Mouse (Mus musculus): Measurements from ENCODE around the gene Smc4. TPM values are rescaled to one million over a fixed set of nuclear protein-coding genes. Genes with fewer than 3 reads are reported as not detected.

The Smc4 gene
- polyA plus RNA-seq, 1 experiment, result 22.2 TPM

DNA sequence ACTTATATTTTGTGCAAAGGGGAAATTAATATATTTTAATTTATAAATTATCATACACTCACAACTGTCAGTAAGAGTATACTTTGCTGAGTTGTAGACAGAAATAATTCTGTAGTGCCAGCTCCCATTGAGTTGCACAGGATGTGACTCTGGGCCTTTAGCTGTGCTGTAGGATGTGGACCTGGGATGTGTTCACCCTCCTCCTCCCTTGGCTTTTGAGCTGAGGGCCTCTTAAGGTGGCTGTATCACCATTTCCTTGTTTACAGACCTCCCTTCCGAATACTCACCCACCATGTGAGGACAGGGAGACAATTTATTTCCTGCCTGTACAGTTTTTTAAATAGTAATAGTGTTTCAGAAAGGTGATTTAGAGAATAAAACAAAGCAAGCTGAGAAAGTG lies 31.0 kb upstream of the Smc4 start:
- TF ChIP-seq CTCF (IDR thresholded peaks at IDR 0.05; ENCODE audit: control insufficient read depth, insufficient read depth, insufficient replicate concordance, low read depth, low read length) (no peak), POLR2A (IDR thresholded peaks at IDR 0.05; ENCODE audit: control insufficient read depth, low read depth, low read length) (no peak)
- Histone ChIP-seq H3K4me1 (ENCODE audit: control insufficient read depth, insufficient read depth, low read length) (no peaks in the 10 kb centered on the region), H3K27me3 (ENCODE audit: control insufficient read depth, insufficient read depth, low read length) (no peaks in the 10 kb centered on the region), H3K27ac (ENCODE audit: control insufficient read depth, insufficient read depth, low read depth, low read length) (no peak overlapping the region), H3K4me3 (ENCODE audit: control insufficient read depth, low read depth, low read length) (no peak overlapping the region), H3K36me3 (ENCODE audit: control insufficient read depth, insufficient read depth, low read length) (no peaks in the 10 kb centered on the region)

DNA sequence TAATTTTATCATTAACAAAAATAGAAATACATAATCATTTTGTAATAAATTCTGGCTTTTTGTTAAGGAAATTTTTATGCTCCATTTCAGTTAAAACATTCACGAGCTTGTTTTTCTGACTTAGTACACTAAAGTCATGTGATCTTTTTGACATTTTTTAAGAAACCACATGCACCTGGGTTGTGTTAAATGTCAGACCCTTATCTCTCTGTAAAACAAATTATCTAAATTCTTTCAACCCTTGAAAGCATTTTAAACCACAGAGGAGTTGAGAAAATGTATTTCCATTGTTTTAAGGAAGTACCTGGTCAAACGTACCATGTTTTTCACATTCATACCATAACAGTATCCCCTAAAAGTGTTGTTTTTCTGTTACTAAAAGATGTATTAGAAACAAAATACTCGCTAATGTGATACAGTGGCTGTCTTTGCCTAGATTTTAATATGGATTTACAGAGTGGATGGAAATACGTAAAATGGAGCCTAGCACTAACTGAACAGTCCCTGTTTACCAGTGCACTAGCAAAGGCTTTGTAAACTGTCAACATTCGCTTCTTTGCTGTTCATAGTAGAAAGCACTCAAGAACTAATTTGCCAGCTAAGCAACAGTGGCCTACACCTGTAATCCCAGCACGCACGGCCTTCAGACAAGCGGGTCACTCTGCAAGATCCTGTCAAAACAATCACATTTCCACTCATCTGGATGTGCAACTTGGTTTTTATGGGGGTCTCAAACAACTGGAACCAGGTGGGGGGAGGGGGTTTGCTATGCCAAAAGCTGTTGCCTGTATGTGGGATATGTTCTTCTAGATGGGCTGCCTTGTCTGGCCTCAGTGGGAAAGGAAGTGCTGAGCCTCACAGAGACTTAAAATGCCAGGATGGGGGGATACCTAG lies 29.7 kb upstream of the Smc4 start:
- Histone ChIP-seq H3K36me3 (ENCODE audit: control insufficient read depth, insufficient read depth, low read length) (no peaks in the 10 kb centered on the region; the same call in 1 of the 2 replicates), H3K4me3 (ENCODE audit: control insufficient read depth, low read depth, low read length) (no peak overlapping the region), H3K27me3 (ENCODE audit: control insufficient read depth, insufficient read depth, low read length) (no peaks in the 10 kb centered on the region), H3K27ac (ENCODE audit: control insufficient read depth, insufficient read depth, low read depth, low read length) (no peak overlapping the region), H3K4me1 (ENCODE audit: control insufficient read depth, insufficient read depth, low read length) (no peaks in the 10 kb centered on the region)
- TF ChIP-seq POLR2A (IDR thresholded peaks at IDR 0.05; ENCODE audit: control insufficient read depth, low read depth, low read length), result no peak
- no peak for TF ChIP-seq CTCF (IDR thresholded peaks at IDR 0.05; ENCODE audit: control insufficient read depth, insufficient read depth, insufficient replicate concordance, low read depth, low read length)

DNA sequence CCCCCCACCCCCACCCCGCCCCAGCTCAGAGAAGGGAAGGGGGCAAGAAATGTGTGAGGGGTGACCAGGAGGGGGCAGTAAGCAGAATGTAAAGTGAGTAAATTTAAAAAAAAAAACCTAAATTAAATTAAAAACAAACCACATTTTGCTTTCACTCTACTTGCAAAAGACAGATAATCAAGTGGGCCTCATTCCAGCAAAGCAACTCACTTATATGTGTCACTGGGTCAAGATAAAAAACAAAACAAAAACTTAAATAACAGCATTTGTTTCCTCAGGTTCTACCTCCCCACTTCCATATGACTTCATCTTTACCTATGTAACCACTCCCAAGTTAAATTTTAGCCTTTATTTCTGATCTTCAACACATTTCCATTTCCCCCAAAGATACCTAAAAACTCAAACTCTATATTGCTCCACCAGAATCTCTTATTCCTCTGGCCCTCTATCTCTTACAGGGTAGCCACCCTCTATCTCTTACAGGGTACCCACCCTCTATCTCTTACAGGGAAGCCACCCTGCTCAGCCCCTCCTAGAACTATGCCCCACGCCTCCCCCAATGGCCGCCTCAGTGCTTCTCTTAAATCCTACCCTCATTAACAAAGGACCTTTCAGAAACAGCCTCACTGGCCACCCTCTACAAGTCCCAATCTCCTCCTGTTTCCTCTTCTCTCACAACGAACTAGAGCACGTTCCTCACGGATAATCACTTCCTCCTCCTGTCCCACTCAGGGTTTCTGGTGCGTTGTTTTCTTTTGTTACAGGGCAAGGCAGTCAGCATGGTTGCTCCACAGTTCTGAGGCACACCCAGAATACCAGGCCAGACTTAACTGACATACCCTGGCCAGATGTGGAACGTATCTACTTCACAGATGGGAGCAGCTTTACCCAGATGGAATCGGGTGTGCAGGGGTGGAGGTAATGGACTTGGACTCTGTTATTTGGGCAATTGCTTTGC lies 28.7 kb upstream of the Smc4 start:
- no peak for TF ChIP-seq CTCF (IDR thresholded peaks at IDR 0.05; ENCODE audit: control insufficient read depth, insufficient read depth, insufficient replicate concordance, low read depth, low read length)
- no peak for TF ChIP-seq POLR2A (IDR thresholded peaks at IDR 0.05; ENCODE audit: control insufficient read depth, low read depth, low read length)
- no peak overlapping the region for H3K4me3 ChIP-seq (ENCODE audit: control insufficient read depth, low read depth, low read length)
- no peaks in the 10 kb centered on the region for H3K4me1 ChIP-seq (ENCODE audit: control insufficient read depth, insufficient read depth, low read length)
- H3K27me3 ChIP-seq (ENCODE audit: control insufficient read depth, insufficient read depth, low read length), result no peaks in the 10 kb centered on the region
- no peaks in the 10 kb centered on the region; the same call in 1 of the 2 replicates for H3K36me3 ChIP-seq (ENCODE audit: control insufficient read depth, insufficient read depth, low read length)
- H3K27ac ChIP-seq (ENCODE audit: control insufficient read depth, insufficient read depth, low read depth, low read length), result no peak overlapping the region

DNA sequence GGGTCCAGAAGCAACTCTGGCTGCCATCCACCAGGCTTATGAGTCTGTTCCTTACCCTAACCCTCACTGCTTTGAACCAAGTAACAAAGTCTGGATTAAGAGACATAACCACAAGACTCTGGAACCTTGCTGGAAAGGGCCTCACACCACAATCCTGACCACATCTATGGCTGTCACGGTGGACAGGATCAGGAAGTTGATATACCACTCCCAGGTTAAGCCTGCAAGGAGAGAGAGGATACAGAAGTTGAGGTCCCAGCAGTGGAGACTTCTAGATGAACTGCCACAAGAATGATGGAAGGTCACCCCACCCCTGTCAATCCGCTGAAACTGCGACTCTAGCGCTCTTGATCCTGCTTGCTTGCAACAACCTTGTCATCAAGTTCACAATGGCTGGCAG lies 26.8 kb upstream of the Smc4 start:
- Histone ChIP-seq H3K4me1 (ENCODE audit: control insufficient read depth, insufficient read depth, low read length) (no peaks in the 10 kb centered on the region), H3K27ac (ENCODE audit: control insufficient read depth, insufficient read depth, low read depth, low read length) (no peak overlapping the region), H3K36me3 (ENCODE audit: control insufficient read depth, insufficient read depth, low read length) (no peaks in the 10 kb centered on the region; the same call in 1 of the 2 replicates), H3K27me3 (ENCODE audit: control insufficient read depth, insufficient read depth, low read length) (no peaks in the 10 kb centered on the region), H3K4me3 (ENCODE audit: control insufficient read depth, low read depth, low read length) (no peak overlapping the region)
- TF ChIP-seq POLR2A (IDR thresholded peaks at IDR 0.05; ENCODE audit: control insufficient read depth, low read depth, low read length) (no peak), CTCF (IDR thresholded peaks at IDR 0.05; ENCODE audit: control insufficient read depth, insufficient read depth, insufficient replicate concordance, low read depth, low read length) (no peak)

DNA sequence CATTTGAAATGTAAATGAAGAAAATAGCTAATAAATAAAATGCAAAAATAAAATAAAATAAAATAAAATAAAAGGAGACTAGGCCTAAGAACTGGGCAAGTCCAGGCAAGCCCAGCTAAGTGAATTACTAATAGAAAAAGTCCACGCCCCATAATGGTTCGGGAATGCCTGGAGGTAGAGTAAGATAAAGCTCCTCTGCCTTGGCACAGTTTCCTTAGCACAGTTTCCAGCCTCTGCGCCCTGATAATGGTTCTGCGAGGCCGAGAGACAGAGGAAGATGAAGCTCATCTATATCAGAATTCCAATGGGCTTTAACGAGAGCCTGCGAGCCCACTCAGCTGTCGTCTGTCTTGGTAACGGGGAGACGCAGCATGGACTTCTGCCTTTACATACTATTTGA lies 25.4 kb upstream of the Smc4 start:
- no peaks in the 10 kb centered on the region for H3K27me3 ChIP-seq (ENCODE audit: control insufficient read depth, insufficient read depth, low read length)
- TF ChIP-seq POLR2A (IDR thresholded peaks at IDR 0.05; ENCODE audit: control insufficient read depth, low read depth, low read length), result no peak
- TF ChIP-seq CTCF (IDR thresholded peaks at IDR 0.05; ENCODE audit: control insufficient read depth, insufficient read depth, insufficient replicate concordance, low read depth, low read length), result no peak
- no peak overlapping the region for H3K27ac ChIP-seq (ENCODE audit: control insufficient read depth, insufficient read depth, low read depth, low read length)
- H3K36me3 ChIP-seq (ENCODE audit: control insufficient read depth, insufficient read depth, low read length), result no peaks in the 10 kb centered on the region; the same call in 1 of the 2 replicates
- no peak overlapping the region for H3K4me3 ChIP-seq (ENCODE audit: control insufficient read depth, low read depth, low read length)
- no peaks in the 10 kb centered on the region for H3K4me1 ChIP-seq (ENCODE audit: control insufficient read depth, insufficient read depth, low read length)

DNA sequence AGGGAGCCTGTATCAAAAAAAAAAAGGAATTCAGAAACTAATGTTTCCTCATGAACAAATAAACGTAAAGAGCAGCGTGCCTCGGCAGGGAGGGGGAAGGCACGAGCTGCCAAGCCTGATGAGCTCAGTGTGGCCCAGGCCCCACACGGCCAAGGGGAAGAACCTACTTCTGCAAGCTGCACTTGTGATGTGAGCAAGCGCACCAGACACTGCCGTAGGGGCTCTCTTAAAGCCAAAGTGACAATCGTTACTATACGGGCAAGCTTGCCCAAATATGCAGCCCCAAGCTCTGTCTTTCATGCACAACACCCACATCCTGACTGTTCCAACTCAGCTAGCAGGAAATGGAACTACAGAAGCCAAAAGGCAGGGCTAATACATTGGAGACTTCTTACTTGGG lies 23.6 kb upstream of the Smc4 start:
- no peaks in the 10 kb centered on the region for H3K27me3 ChIP-seq (ENCODE audit: control insufficient read depth, insufficient read depth, low read length)
- no peak overlapping the region for H3K4me3 ChIP-seq (ENCODE audit: control insufficient read depth, low read depth, low read length)
- H3K4me1 ChIP-seq (ENCODE audit: control insufficient read depth, insufficient read depth, low read length), result no peaks in the 10 kb centered on the region
- H3K36me3 ChIP-seq (ENCODE audit: control insufficient read depth, insufficient read depth, low read length), result no peaks in the 10 kb centered on the region; the same call in 1 of the 2 replicates
- TF ChIP-seq POLR2A (IDR thresholded peaks at IDR 0.05; ENCODE audit: control insufficient read depth, low read depth, low read length) (no peak), CTCF (IDR thresholded peaks at IDR 0.05; ENCODE audit: control insufficient read depth, insufficient read depth, insufficient replicate concordance, low read depth, low read length) (no peak)
- H3K27ac ChIP-seq (ENCODE audit: control insufficient read depth, insufficient read depth, low read depth, low read length), result no peak overlapping the region

DNA sequence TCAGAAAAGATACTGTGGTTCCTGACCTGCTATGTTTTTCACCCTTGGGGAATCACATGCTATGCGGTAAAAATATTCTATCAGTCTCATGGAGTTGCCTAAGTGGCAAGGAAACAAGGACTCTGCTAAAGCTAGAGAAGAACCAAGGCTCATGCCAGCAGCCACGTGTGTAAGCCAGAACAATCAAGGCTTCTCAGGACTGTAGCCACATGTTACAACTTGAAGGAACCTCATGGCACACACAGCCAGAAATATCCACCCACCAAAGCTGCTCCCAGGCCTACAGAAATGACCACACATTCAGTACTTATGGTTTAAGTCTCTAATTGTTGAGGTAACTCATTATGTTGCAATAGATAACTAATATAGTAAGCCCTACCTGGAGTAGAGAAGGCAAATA lies 18.0 kb upstream of the Smc4 start:
- peaks cover 1% of the 10 kb centered on the region; the same call in 1 of the 2 replicates for H3K36me3 ChIP-seq (ENCODE audit: control insufficient read depth, insufficient read depth, low read length)
- H3K4me3 ChIP-seq (ENCODE audit: control insufficient read depth, low read depth, low read length), result no peak overlapping the region
- no peak for TF ChIP-seq POLR2A (IDR thresholded peaks at IDR 0.05; ENCODE audit: control insufficient read depth, low read depth, low read length)
- TF ChIP-seq CTCF (IDR thresholded peaks at IDR 0.05; ENCODE audit: control insufficient read depth, insufficient read depth, insufficient replicate concordance, low read depth, low read length), result no peak
- no peaks in the 10 kb centered on the region for H3K4me1 ChIP-seq (ENCODE audit: control insufficient read depth, insufficient read depth, low read length)
- no peaks in the 10 kb centered on the region for H3K27me3 ChIP-seq (ENCODE audit: control insufficient read depth, insufficient read depth, low read length)
- no peak overlapping the region for H3K27ac ChIP-seq (ENCODE audit: control insufficient read depth, insufficient read depth, low read depth, low read length)

All from testis, adult 2 months (tissue).